In genomic region chr14:99299022-99299481, GRCm38 (mm10) we compare ENCODE assay signal across 8 mouse cellular contexts. TPM values are rescaled to one million over a fixed set of nuclear protein-coding genes. Genes with fewer than 3 reads are reported as not detected.
A peak's percentile ranks its signal among the peaks of the same experiment; 100 is the strongest.
DNase-seq lines count a peak whose midpoint lies in the region; ATAC-seq lines count a peak whose summit lies in the region.

No protein-coding gene starts in this region.

- H3K9ac ChIP-seq in embryonic facial prominence, embryonic 15.5 days: peak overlapping the region; percentile 76
- H3K9ac ChIP-seq in liver, embryonic 11.5 days (ENCODE audit: low read depth, low read length): peak overlapping the region; percentile 70
- H3K9ac ChIP-seq in stomach, embryonic 14.5 days (replicated peaks; ENCODE audit: low read depth, low read length): peak overlapping the region; percentile 79

- H3K4me1 ChIP-seq in embryonic facial prominence, embryonic 15.5 days: no peaks in the 10 kb centered on the region
- H3K4me1 ChIP-seq in liver, embryonic 11.5 days (replicated peaks; ENCODE audit: control insufficient read depth, insufficient read depth, low read length): 0 out of 2 replicates have a peak, but pooled peaks cover 2% of the 10 kb centered on the region
- H3K4me1 ChIP-seq in stomach, embryonic 14.5 days (ENCODE audit: control insufficient read depth, insufficient read depth, low read length): no peaks in the 10 kb centered on the region

- H3K4me2 ChIP-seq in embryonic facial prominence, embryonic 15.5 days (replicated peaks): peak overlapping the region; percentile 91
- H3K4me2 ChIP-seq in liver, embryonic 11.5 days: peak overlapping the region; percentile 98
- H3K4me2 ChIP-seq in stomach, embryonic 14.5 days (replicated peaks; ENCODE audit: low read depth, low read length): peak overlapping the region; percentile 75

- H3K27ac ChIP-seq in embryonic facial prominence, embryonic 15.5 days (replicated peaks): peak overlapping the region; percentile 89
- no peak overlapping the region for H3K27ac ChIP-seq in liver, embryonic 11.5 days (ENCODE audit: low read depth, low read length)
- H3K27ac ChIP-seq in stomach, embryonic 14.5 days (ENCODE audit: low read length): peak overlapping the region; percentile 70

- DNase-seq in left cerebral cortex, adult 18-20 months (ENCODE audit: low spot score in 2 of 2): peak; percentile 41 to 54
- no peak for DNase-seq in left cerebral cortex, adult 11 months (ENCODE audit: low spot score)
- peak; percentile 9 for DNase-seq in heart, adult 8-10 months (ENCODE audit: low spot score)
- peak; percentile 36 to 55 for DNase-seq in kidney, adult 8-10 months
- no peak for DNase-seq in liver, embryonic 11.5 days (ENCODE audit: low spot score)
- DNase-seq in naive thymus-derived CD4-positive, alpha-beta T cell, adult 2 months (ENCODE audit: low read depth): peak; percentile 12

- 0 out of 2 replicates have a peak, but pooled peaks cover 2% of the 10 kb centered on the region for H3K36me3 ChIP-seq in embryonic facial prominence, embryonic 15.5 days
- no peaks in the 10 kb centered on the region for H3K36me3 ChIP-seq in liver, embryonic 11.5 days (ENCODE audit: control insufficient read depth, insufficient read depth, low read length)
- H3K36me3 ChIP-seq in stomach, embryonic 14.5 days (ENCODE audit: control insufficient read depth, insufficient read depth, low read length): no peaks in the 10 kb centered on the region

- peak overlapping the region; percentile 83 for H3K4me3 ChIP-seq in embryonic facial prominence, embryonic 15.5 days (replicated peaks)
- H3K4me3 ChIP-seq in liver, embryonic 11.5 days (ENCODE audit: low read depth, low read length): peak overlapping the region; percentile 67
- peak overlapping the region; percentile 78 for H3K4me3 ChIP-seq in stomach, embryonic 14.5 days (ENCODE audit: low read depth, low read length)

- no peaks in the 10 kb centered on the region for H3K9me3 ChIP-seq in embryonic facial prominence, embryonic 15.5 days (replicated peaks)
- no peaks in the 10 kb centered on the region for H3K9me3 ChIP-seq in liver, embryonic 11.5 days (ENCODE audit: control insufficient read depth, low read length)
- H3K9me3 ChIP-seq in stomach, embryonic 14.5 days (ENCODE audit: control insufficient read depth, low read depth, low read length): no peaks in the 10 kb centered on the region

- WGBS in embryonic facial prominence, embryonic 15.5 days: under 1% methylated on average over 59 of the region's 60 CpGs
- WGBS in liver, embryonic 11.5 days: under 1% methylated on average over 59 of the region's 60 CpGs
- under 1% methylated on average over 50 of the region's 60 CpGs for WGBS in stomach, embryonic 14.5 days

- peak; percentile 70 for ATAC-seq in embryonic facial prominence, embryonic 15.5 days (ENCODE audit: insufficient number of reproducible peaks, low FRiP score, low TSS enrichment, low read depth)
- ATAC-seq in liver, embryonic 11.5 days (replicated peaks; ENCODE audit: low FRiP score): peak; percentile 63
- peak; percentile 47 for ATAC-seq in stomach, embryonic 14.5 days (ENCODE audit: insufficient number of reproducible peaks, insufficient read depth, low FRiP score, low read depth)

- no peaks in the 10 kb centered on the region for H3K27me3 ChIP-seq in embryonic facial prominence, embryonic 15.5 days
- H3K27me3 ChIP-seq in liver, embryonic 11.5 days (replicated peaks; ENCODE audit: control insufficient read depth, insufficient read depth, low read length): peaks cover 23% of the 10 kb centered on the region
- H3K27me3 ChIP-seq in stomach, embryonic 14.5 days (ENCODE audit: control insufficient read depth, insufficient read depth, low read length): no peaks in the 10 kb centered on the region

RNA-seq across cellular contexts. Expression of gene Klf5, which starts 0.6 kb away (rescaled TPM):
- total RNA-seq in left cerebral cortex, adult 18-20 months (2021): 10 to 100 TPM; 15.3 to 20.9 TPM
- polyA plus RNA-seq in embryonic facial prominence, embryonic 15.5 days (2015; fragmentation: Nextera tagmentation; extraction: Ambion mirVana): 70.8 and 75.4 TPM in 2 replicates
- total RNA-seq in heart, adult 8-10 months (2022): 1 to 10 TPM in 1 of 4 experiments, under 1 TPM in 3; 0.50 to 1.1 (median 0.69) TPM
- polyA plus RNA-seq in liver, embryonic 11.5 days (2014; fragmentation: Nextera tagmentation; extraction: Ambion mirVana): 2.7 and 3.5 TPM in 2 replicates
- polyA plus RNA-seq in stomach, embryonic 14.5 days (2014; fragmentation: Nextera tagmentation; extraction: Ambion mirVana): 97.2 and 109 TPM in 2 replicates

Comparison
In these comparisons a context has a peak if more than half of its experiments do, and no peak if none do; other contexts are left out.
1. DNase-seq: peak in left cerebral cortex, adult 18-20 months (2 of 2), heart, adult 8-10 months (single experiment), kidney, adult 8-10 months (2 of 2) and naive thymus-derived CD4-positive, alpha-beta T cell, adult 2 months (single experiment); none in left cerebral cortex, adult 11 months (single experiment) and liver, embryonic 11.5 days (single experiment).
2. RNA of gene Klf5, which starts 0.6 kb away (polyA plus RNA-seq): 97.2 to 109 TPM in stomach, embryonic 14.5 days and 70.8 to 75.4 TPM in embryonic facial prominence, embryonic 15.5 days; 2.7 to 3.5 TPM in liver, embryonic 11.5 days; every median in the first group is over 10 times any median in the second.
3. Peak in every context shown above with its lines, with median percentiles within 50 percentile points of each other: ATAC-seq, H3K4me2 ChIP-seq, H3K4me3 ChIP-seq and H3K9ac ChIP-seq.